Mouse (Mus musculus) midbrain, embryonic 11.5 days (tissue): ENCODE measurements around the gene Abcg5. TPM values are rescaled to one million over a fixed set of nuclear protein-coding genes. Genes with fewer than 3 reads are reported as not detected.

Experiments
- ATAC-seq: fragments of 200-750 bp; cut with Nextera tagmentation; 2 replicates; pipeline ENCODE4 v1.8.0; 2017; ENCODE audit warnings: moderate TSS enrichment, moderate library complexity; ENCODE audit not compliant: low FRiP score
- DNase-seq: peaks from one replicate; pipeline ENCODE4 v3.0.0; 2015; ENCODE audit warnings: low spot score; ENCODE audit errors: missing footprints
- H3K27ac ChIP-seq: fragments of 300-500 bp; sonication (generic); 2 replicates; pipeline ENCODE4 v1.5.1; 2014; ENCODE audit warnings: low read depth, low read length
- H3K27me3 ChIP-seq: fragments of 300-500 bp; sonication (generic); 2 replicates; pipeline ENCODE4 v1.6.1; 2014; ENCODE audit warnings: mild to moderate bottlenecking, low read length, moderate library complexity, mixed read lengths; ENCODE audit not compliant: control insufficient read depth, insufficient read depth
- H3K36me3 ChIP-seq: fragments of 300-500 bp; sonication (generic); 2 replicates; pipeline ENCODE4 v1.6.1; 2014; ENCODE audit warnings: mild to moderate bottlenecking, low read length, moderate library complexity, mixed read lengths; ENCODE audit not compliant: control insufficient read depth, insufficient read depth
- H3K4me1 ChIP-seq: fragments of 300-500 bp; sonication (generic); 2 replicates; pipeline ENCODE4 v1.6.1; 2014; ENCODE audit warnings: low read length; ENCODE audit not compliant: control insufficient read depth, insufficient read depth
- H3K4me2 ChIP-seq: fragments of 300-500 bp; sonication (generic); 2 replicates; pipeline ENCODE4 v1.6.1; 2014; ENCODE audit warnings: mild to moderate bottlenecking, moderate library complexity
- H3K4me3 ChIP-seq: fragments of 300-500 bp; sonication (generic); 2 replicates; pipeline ENCODE4 v1.5.1; 2014; ENCODE audit warnings: low read depth, low read length
- H3K9ac ChIP-seq: fragments of 300-500 bp; sonication (generic); 2 replicates; pipeline ENCODE4 v1.6.1; 2014; ENCODE audit warnings: low read length
- H3K9me3 ChIP-seq: fragments of 300-500 bp; sonication (generic); 2 replicates; pipeline ENCODE4 v1.6.1; 2016; ENCODE audit warnings: low read length; ENCODE audit not compliant: control insufficient read depth
- WGBS: fragments of 180-500 bp; shearing (Covaris S2); extraction: QIAGEN DNeasy Blood & Tissue Kit; methylation state at CpG from one replicate; pipeline ENCODE4 v1.1.7; 2014; 5-methylcytosine and 5-hydroxymethylcytosine counted together
- polyA plus RNA-seq: library from polyadenylated mRNA; unstranded; fragments of >200 nt; fragmentation: Nextera tagmentation; extraction: Ambion mirVana; gene quantifications from 2 replicates; pipeline ENCODE4 v1.2.1, GENCODE M21; 2014

The Abcg5 gene
- polyA plus RNA-seq, 1 experiment from 2014 or later, result 2.4 TPM

GRCm38 (mm10) chr17:84717416-84717815 lies 34.6 kb upstream of the Abcg5 start:
- H3K4me1 ChIP-seq, result peaks cover 2% of the 10 kb centered on the region; the same call in 1 of the 2 replicates
- H3K27me3 ChIP-seq, result no peaks in the 10 kb centered on the region
- H3K4me2 ChIP-seq, result no peak overlapping the region
- ATAC-seq (no peak), DNase-seq (no peak)
- H3K4me3 ChIP-seq, result no peak overlapping the region
- H3K36me3 ChIP-seq, result peaks cover 4% of the 10 kb centered on the region; the same call in 1 of the 2 replicates
- 82% methylated on average over 5 of the region's 5 CpGs for WGBS
- H3K9ac ChIP-seq, result no peak overlapping the region
- no peaks in the 10 kb centered on the region for H3K9me3 ChIP-seq
- no peak overlapping the region for H3K27ac ChIP-seq

- ATAC-seq, result no peak
- no peak overlapping the region for H3K9ac ChIP-seq
These were observed 33.6 kb upstream of the Abcg5 start for GRCm38 (mm10) chr17:84716252-84716872.

GRCm38 (mm10) chr17:84714930-84715329 lies 32.1 kb upstream of the Abcg5 start:
- Histone ChIP-seq H3K27me3 (no peaks in the 10 kb centered on the region), H3K4me1 (peaks cover 2% of the 10 kb centered on the region; the same call in 1 of the 2 replicates), H3K4me3 (no peak overlapping the region), H3K9ac (no peak overlapping the region), H3K36me3 (0 out of 2 replicates have a peak, but pooled peaks cover 3% of the 10 kb centered on the region), H3K9me3 (no peaks in the 10 kb centered on the region), H3K27ac (no peak overlapping the region), H3K4me2 (no peak overlapping the region)
- peak; percentile 30; the same call in 1 of the 2 replicates for ATAC-seq
- DNase-seq, result peak; percentile 60
- 53% methylated on average over 4 of the region's 4 CpGs for WGBS

More at GRCm38 (mm10) chr17:84716252-84716872, 33.6 kb upstream of the Abcg5 start:
- H3K4me3 ChIP-seq, result no peak overlapping the region
- no peaks in the 10 kb centered on the region for H3K27me3 ChIP-seq
- peaks cover 2% of the 10 kb centered on the region; the same call in 1 of the 2 replicates for H3K4me1 ChIP-seq
- H3K9me3 ChIP-seq, result no peaks in the 10 kb centered on the region
- no peak overlapping the region for H3K4me2 ChIP-seq
- H3K36me3 ChIP-seq, result 0 out of 2 replicates have a peak, but pooled peaks cover 3% of the 10 kb centered on the region
- H3K27ac ChIP-seq, result no peak overlapping the region
- WGBS, result 85% methylated on average over 16 of the region's 16 CpGs
- peak; percentile 80 for DNase-seq

- no peaks in the 10 kb centered on the region for H3K27me3 ChIP-seq
- peaks cover 4% of the 10 kb centered on the region for H3K4me1 ChIP-seq
- ATAC-seq (no peak), DNase-seq (peak; percentile 85)
- H3K9ac ChIP-seq, result no peak overlapping the region
- H3K36me3 ChIP-seq, result 0 out of 2 replicates have a peak, but pooled peaks cover 3% of the 10 kb centered on the region
- H3K9me3 ChIP-seq, result no peaks in the 10 kb centered on the region
- WGBS, result 69% methylated on average over 18 of the region's 18 CpGs
- H3K4me2 ChIP-seq, result no peak overlapping the region
- no peak overlapping the region for H3K4me3 ChIP-seq
- no peak overlapping the region for H3K27ac ChIP-seq
These were observed 30.9 kb upstream of the Abcg5 start for GRCm38 (mm10) chr17:84713563-84714164.

- H3K27ac ChIP-seq, result no peak overlapping the region
- no peak overlapping the region for H3K9ac ChIP-seq
- H3K9me3 ChIP-seq, result no peaks in the 10 kb centered on the region
- H3K4me3 ChIP-seq, result no peak overlapping the region
- peaks cover 4% of the 10 kb centered on the region for H3K4me1 ChIP-seq
- 63% methylated on average over 17 of the region's 17 CpGs for WGBS
- peaks cover 7% of the 10 kb centered on the region for H3K36me3 ChIP-seq
- ATAC-seq (no peak), DNase-seq (peak; percentile 86)
- no peak overlapping the region for H3K4me2 ChIP-seq
- no peaks in the 10 kb centered on the region for H3K27me3 ChIP-seq
These were observed 26.6 kb upstream of the Abcg5 start for GRCm38 (mm10) chr17:84709403-84709851.

- no peaks in the 10 kb centered on the region for H3K27me3 ChIP-seq
- H3K4me3 ChIP-seq, result no peak overlapping the region
- peak; percentile 62 for DNase-seq
- ATAC-seq, result no peak
- H3K9me3 ChIP-seq, result no peaks in the 10 kb centered on the region
- peaks cover 7% of the 10 kb centered on the region for H3K36me3 ChIP-seq
- H3K27ac ChIP-seq, result no peak overlapping the region
- 85% methylated on average over 7 of the region's 7 CpGs for WGBS
- no peak overlapping the region for H3K4me2 ChIP-seq
- no peak overlapping the region for H3K9ac ChIP-seq
- peaks cover 3% of the 10 kb centered on the region; the same call in 1 of the 2 replicates for H3K4me1 ChIP-seq
These were observed 26.0 kb upstream of the Abcg5 start for GRCm38 (mm10) chr17:84708818-84709217.

GRCm38 (mm10) chr17:84707407-84707806 lies 24.6 kb upstream of the Abcg5 start:
- ATAC-seq, result no peak
- Histone ChIP-seq H3K9ac (no peak overlapping the region), H3K27me3 (no peaks in the 10 kb centered on the region), H3K4me2 (no peak overlapping the region), H3K9me3 (no peaks in the 10 kb centered on the region), H3K27ac (no peak overlapping the region), H3K4me1 (peaks cover 2% of the 10 kb centered on the region; the same call in 1 of the 2 replicates), H3K4me3 (no peak overlapping the region), H3K36me3 (peaks cover 7% of the 10 kb centered on the region)
- 66% methylated on average over 4 of the region's 4 CpGs for WGBS
- peak; percentile 73 for DNase-seq

- no peaks in the 10 kb centered on the region for H3K27me3 ChIP-seq
- H3K36me3 ChIP-seq, result no peaks in the 10 kb centered on the region
- no peak overlapping the region for H3K4me3 ChIP-seq
- H3K27ac ChIP-seq, result no peak overlapping the region
- no peaks in the 10 kb centered on the region for H3K4me1 ChIP-seq
- peak; percentile 92 for DNase-seq
- no peak overlapping the region for H3K9ac ChIP-seq
- H3K4me2 ChIP-seq, result no peak overlapping the region
- H3K9me3 ChIP-seq, result no peaks in the 10 kb centered on the region
- 25% methylated on average over 5 of the region's 5 CpGs for WGBS
- peak; percentile 55; the same call in 1 of the 2 replicates for ATAC-seq
These were observed 15.9 kb upstream of the Abcg5 start for GRCm38 (mm10) chr17:84698727-84699126.

- Histone ChIP-seq H3K9ac (no peak overlapping the region), H3K27ac (no peak overlapping the region), H3K4me2 (no peak overlapping the region), H3K36me3 (no peaks in the 10 kb centered on the region), H3K9me3 (no peaks in the 10 kb centered on the region), H3K4me1 (no peaks in the 10 kb centered on the region), H3K4me3 (no peak overlapping the region), H3K27me3 (no peaks in the 10 kb centered on the region)
- peak; percentile 75 for DNase-seq
- WGBS, result 71% methylated on average over 6 of the region's 6 CpGs
- ATAC-seq, result no peak
These were observed 13.7 kb upstream of the Abcg5 start for GRCm38 (mm10) chr17:84696537-84696936.
